Mouse (Mus musculus) kidney, adult 2 months (tissue): ENCODE measurements around the gene Sfi1. TPM values are rescaled to one million over a fixed set of nuclear protein-coding genes. Genes with fewer than 3 reads are reported as not detected.
A peak's percentile ranks its signal among the peaks of the same experiment; 100 is the strongest.
"Not testable (repeated sequence)": the region's sequence is repeated elsewhere in the genome, so short reads cannot be mapped to it uniquely, and the experiment has no call there.

Experiments
- DNase-seq: peaks from one replicate; pipeline ENCODE4 v3.0.0; 2021
- H3K27ac ChIP-seq: fragments of 200-500 bp; 2 replicates; pipeline ENCODE4 v1.5.1; 2012; ENCODE audit warnings: low read depth, low read length, control low read depth, inconsistent platforms; ENCODE audit not compliant: insufficient read depth
- H3K27me3 ChIP-seq: fragments of 200-500 bp; replicated peaks from 2 replicates; pipeline ENCODE4 v1.6.1; 2012; ENCODE audit warnings: mild to moderate bottlenecking, moderate library complexity, low read length, inconsistent platforms; ENCODE audit not compliant: control insufficient read depth, insufficient read depth
- H3K36me3 ChIP-seq: fragments of 200-500 bp; 2 replicates; pipeline ENCODE4 v1.6.1; 2012; ENCODE audit warnings: mild to moderate bottlenecking, moderate library complexity, low read length, inconsistent platforms; ENCODE audit not compliant: control insufficient read depth, insufficient read depth
- H3K4me1 ChIP-seq: fragments of 200-500 bp; 2 replicates; pipeline ENCODE4 v1.6.1; 2011; ENCODE audit warnings: low read length; ENCODE audit not compliant: control insufficient read depth, insufficient read depth
- H3K4me3 ChIP-seq: fragments of 200-500 bp; 2 replicates; pipeline ENCODE4 v1.5.1; 2011; ENCODE audit warnings: mild to moderate bottlenecking, low read depth, low read length, control low read depth; ENCODE audit not compliant: insufficient read depth
- CTCF ChIP-seq: fragments of 200-500 bp; conservative IDR thresholded peaks from 2 replicates; pipeline ENCODE4 v1.5.1; 2011; ENCODE audit warnings: low read depth, mild to moderate bottlenecking, control low read depth, low read length, moderate library complexity, mixed read lengths; ENCODE audit not compliant: insufficient read depth, insufficient read length
- POLR2A ChIP-seq: fragments of 200-500 bp; IDR thresholded peaks from one replicate; pipeline ENCODE4 v1.6.1; 2011; ENCODE audit warnings: low read depth, low read length, control low read depth
- WGBS: fragments of 180-500 bp; shearing (Covaris S2); methylation state at CpG from one replicate; pipeline ENCODE4 v1.1.7; 2018; 5-methylcytosine and 5-hydroxymethylcytosine counted together
- polyA plus RNA-seq: library from polyadenylated mRNA; depleted of rRNA; stranded (reverse); fragments of >200 nt; gene quantifications from 2 replicates; pipeline ENCODE4 v1.2.3, GENCODE M21; 2012

Gene Sfi1
- polyA plus RNA-seq, 1 experiment = 17.3 TPM

- WGBS = 76% methylated on average over 4 of the region's 4 CpGs
- not testable (repeated sequence) for H3K4me1 ChIP-seq, H3K27me3 ChIP-seq, H3K36me3 ChIP-seq, H3K27ac ChIP-seq, DNase-seq, H3K4me3 ChIP-seq
Measured at GRCm38 (mm10) chr11:3125922-3126321, 67.3 kb downstream of the Sfi1 start.

DNA sequence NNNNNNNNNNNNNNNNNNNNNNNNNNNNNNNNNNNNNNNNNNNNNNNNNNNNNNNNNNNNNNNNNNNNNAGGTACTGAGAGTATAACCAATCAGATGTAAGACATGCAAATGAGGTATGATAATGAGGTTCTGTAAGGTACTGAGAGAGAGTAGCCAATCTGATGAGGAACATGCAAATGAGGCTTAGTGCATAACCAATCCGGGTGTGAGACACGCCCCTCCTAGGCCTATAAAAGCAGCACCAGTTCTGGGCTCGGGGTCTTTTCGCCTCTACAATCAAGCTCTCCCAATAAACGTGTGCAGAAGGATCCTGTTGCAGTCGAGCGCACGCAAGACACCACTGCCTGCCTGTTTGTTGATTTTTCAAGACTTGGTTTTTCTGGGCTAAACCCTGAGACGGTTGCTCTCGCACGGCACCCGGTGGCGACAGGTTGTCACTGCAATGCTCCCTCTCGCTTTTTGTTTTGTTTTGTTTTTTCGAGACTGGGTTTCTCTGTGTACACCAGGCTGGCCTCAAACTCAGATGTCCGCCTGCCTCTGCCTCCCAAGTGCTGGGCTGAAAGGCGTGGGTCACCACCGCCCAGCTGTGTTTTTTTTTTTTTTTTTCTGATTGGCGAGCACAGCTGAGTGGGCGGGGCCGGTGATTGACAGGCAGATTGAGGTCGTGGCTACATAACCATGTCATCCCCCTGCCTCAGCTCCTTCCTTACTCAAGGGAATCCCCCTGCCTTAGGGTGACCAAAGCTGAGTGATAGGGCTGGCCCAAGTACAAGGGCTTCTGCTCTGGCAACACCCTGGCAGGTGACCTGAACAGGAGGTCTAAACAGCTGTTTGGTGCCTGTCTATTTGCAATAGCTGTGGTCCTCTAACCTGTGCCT is 68.1 kb downstream of the Sfi1 start:
- H3K36me3 ChIP-seq, H3K4me1 ChIP-seq, H3K4me3 ChIP-seq, H3K27me3 ChIP-seq, DNase-seq, H3K27ac ChIP-seq: not testable (repeated sequence)
- WGBS = 76% methylated on average over 22 of the region's 22 CpGs
- 0 out of 2 replicates have a peak, but pooled peaks have one; percentile 20 for TF ChIP-seq CTCF

- Histone ChIP-seq H3K27ac (no peak overlapping the region), H3K27me3 (no peaks in the 10 kb centered on the region), H3K4me1 (no peaks in the 10 kb centered on the region), H3K36me3 (no peaks in the 10 kb centered on the region), H3K4me3 (no peak overlapping the region)
- no peak for DNase-seq
- 67% methylated on average over 3 of the region's 3 CpGs for WGBS
- TF ChIP-seq CTCF (no peak), POLR2A (no peak)
Measured at GRCm38 (mm10) chr11:3114403-3114802, 78.9 kb downstream of the Sfi1 start.

DNA sequence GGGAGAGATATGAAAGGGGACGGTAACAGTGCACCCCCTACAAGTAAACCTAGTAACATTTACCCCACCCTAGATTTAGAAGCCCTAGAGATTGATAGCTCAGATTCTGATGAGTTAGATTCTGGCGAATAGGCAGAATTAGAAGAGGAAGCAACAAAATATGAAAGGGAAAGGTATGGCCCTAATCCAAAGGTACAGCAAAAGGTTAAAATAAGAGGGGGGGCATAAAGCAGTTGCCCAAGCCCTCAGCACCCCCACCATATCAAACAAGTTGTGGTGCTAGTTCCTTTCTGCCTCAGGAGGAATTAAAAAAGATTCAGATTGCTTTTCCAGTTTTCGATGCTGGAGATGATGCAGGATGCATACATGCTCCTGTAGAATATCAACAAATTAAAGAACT is 87.1 kb downstream of the Sfi1 start:
- Histone ChIP-seq H3K27me3 (peaks cover 1% of the 10 kb centered on the region; the same call in 1 of the 2 replicates), H3K27ac (no peak overlapping the region), H3K4me3 (no peak overlapping the region), H3K4me1 (no peaks in the 10 kb centered on the region), H3K36me3 (no peaks in the 10 kb centered on the region)
- no peak for TF ChIP-seq CTCF
- TF ChIP-seq POLR2A = no peak
- DNase-seq = no peak
- WGBS = 83% methylated on average over 3 of the region's 3 CpGs

DNA sequence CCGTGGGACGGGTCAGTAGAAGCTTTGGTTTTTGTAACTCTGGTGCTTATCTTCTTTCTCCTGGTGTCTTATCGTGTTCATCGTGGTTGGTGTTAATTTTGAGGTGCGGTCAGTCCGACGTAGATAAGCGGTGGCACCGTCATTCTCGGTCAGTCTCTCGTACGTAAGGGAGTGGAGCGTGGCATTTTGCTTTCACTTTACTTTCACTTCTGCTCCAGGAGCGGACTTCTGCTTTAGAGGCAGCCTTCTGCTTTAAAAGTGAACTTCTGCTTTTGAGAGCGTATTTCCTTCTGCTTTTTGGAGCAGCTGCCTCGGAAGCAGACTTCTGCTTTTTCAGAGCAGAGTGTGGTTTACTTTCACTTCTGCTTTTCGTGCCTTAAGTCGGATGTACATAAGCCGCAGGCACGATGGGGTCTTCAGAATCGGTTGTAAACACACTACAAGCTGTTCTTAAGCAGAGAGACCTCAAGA is 88.0 kb downstream of the Sfi1 start:
- no peaks in the 10 kb centered on the region for H3K4me1 ChIP-seq
- WGBS = 88% methylated on average over 21 of the region's 21 CpGs
- no peak for DNase-seq
- no peak overlapping the region for H3K4me3 ChIP-seq
- H3K27ac ChIP-seq = no peak overlapping the region
- peaks cover 1% of the 10 kb centered on the region; the same call in 1 of the 2 replicates for H3K27me3 ChIP-seq
- TF ChIP-seq POLR2A (no peak), CTCF (no peak)
- H3K36me3 ChIP-seq = no peaks in the 10 kb centered on the region

GRCm38 (mm10) chr11:3104501-3105260 is 88.6 kb downstream of the Sfi1 start:
- H3K36me3 ChIP-seq, H3K4me3 ChIP-seq, DNase-seq, H3K4me1 ChIP-seq, H3K27ac ChIP-seq, H3K27me3 ChIP-seq: not testable (repeated sequence)
- 84% methylated on average over 20 of the region's 20 CpGs for WGBS

GRCm38 (mm10) chr11:3103619-3104164 is 89.6 kb downstream of the Sfi1 start:
- 65% methylated on average over 7 of the region's 7 CpGs for WGBS
- TF ChIP-seq POLR2A = no peak
- TF ChIP-seq CTCF = no peak
- no peaks in the 10 kb centered on the region for H3K4me1 ChIP-seq

GRCm38 (mm10) chr11:3102626-3103025 is 90.6 kb downstream of the Sfi1 start:
- H3K4me1 ChIP-seq, H3K36me3 ChIP-seq, H3K27me3 ChIP-seq, H3K4me3 ChIP-seq, H3K27ac ChIP-seq, DNase-seq: not testable (repeated sequence)
- WGBS = 73% methylated on average over 7 of the region's 7 CpGs

More at GRCm38 (mm10) chr11:3103619-3104164, 89.6 kb downstream of the Sfi1 start:
- DNase-seq = no peak
- H3K27ac ChIP-seq = no peak overlapping the region
- no peaks in the 10 kb centered on the region for H3K36me3 ChIP-seq
- peaks cover 1% of the 10 kb centered on the region; the same call in 1 of the 2 replicates for H3K27me3 ChIP-seq
- H3K4me3 ChIP-seq = no peak overlapping the region
